Mouse (Mus musculus) urinary bladder, adult 18-20 months (tissue): ENCODE measurements at regions not wholly inside any gene's neighbourhood (a gene's known extent, or its start where the extent isn't known, plus 50 kb on each side); places are given as distances from the start of the nearest gene placed in this dataset.
"Not testable (repeated sequence)": the region's sequence is repeated elsewhere in the genome, so short reads cannot be mapped to it uniquely, and the experiment has no call there.

Experiments used
- DNase-seq, 2 experiments: peaks; one replicate each; pipeline ENCODE4 v3.0.0; 2022; ENCODE audit warnings: low spot score in 2 of 2, mixed read lengths in 2 of 2

DNA sequence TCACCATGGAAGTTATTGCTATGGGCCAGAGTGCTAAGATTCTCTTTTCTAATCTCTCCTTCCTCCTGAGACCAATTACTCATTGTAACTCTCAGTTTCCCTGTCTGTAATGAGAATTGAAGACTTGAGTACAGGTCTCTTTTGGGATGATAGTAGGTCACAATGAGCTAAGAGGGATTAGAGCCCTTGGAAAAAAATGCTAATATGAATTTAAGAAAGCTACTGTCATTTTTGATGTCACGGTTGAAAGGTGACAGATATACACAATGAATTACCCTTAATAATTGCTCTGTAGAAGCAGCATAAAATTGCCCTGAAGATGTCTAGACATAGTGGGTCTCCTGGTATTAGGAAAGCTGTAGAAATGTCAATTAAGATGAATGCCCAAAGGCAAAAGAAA is 178.2 kb downstream of the Kcna4 start:
- no peak for DNase-seq

DNA sequence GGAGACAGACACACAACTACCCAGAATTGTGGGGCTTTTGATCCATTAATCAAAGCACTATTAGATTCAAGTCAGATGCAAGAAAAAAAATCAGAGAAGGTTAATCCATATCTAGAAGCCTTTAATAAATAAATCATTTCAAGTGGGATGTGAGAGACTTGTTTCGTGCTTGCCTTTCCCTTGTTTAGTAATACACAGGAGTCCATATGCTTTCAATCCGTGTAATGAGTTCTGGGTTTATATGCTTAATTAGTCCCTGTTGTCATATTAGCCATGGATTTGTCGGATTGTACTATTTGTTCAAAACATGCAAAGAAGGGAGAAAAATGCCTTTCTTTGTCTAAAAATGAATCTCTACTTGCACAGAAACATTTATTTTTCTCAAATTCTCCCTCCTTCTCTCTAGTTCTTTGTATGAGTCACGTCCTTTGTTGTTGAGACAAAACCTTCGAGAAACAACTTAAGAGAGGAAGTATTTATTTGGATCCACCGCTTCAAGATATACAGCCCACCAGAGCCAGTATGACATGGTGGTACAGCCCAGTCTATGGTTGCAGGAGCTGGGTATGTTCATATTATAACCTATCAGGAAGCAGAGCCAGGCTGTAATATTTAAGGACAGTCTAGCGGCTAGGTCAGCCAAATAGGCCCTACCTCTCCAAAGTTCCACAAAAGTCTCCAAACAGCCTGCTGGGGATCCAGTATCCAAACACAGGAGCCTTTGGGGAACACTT is 213.4 kb downstream of the Kcna4 start:
- no peak for DNase-seq

DNA sequence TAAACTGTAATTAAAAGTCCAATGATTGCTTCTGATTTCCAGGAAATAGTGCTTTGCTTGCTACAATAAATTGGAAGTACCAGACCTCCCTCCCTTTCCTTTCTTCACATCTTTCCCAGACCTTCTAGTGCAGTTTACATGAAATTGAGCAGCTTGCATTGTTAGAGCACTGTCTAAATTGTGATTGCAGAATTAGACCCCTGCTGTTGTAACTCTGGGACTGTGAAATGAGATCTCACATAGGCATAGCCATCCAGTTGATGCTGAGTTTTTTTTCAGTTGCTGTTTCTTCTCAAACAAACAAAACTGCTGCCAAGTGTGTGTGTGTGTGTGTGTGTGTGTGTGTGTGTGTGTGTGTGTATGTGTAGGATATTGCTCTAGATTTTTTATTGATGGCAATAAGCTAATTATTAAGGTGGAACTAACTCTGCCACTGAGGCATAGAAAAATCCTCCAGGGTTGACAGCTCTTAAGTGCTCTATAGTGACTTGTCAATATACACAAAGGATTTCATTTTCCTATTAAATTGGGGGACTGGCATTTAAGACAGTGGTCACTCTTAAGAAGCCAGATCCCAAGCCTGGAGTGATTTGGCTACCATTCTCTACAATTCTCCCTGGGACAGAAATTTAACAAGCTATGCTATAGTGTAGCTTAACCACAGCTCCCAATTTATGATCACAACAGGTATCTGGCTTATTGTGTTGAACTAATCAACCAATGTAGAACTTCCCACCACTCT is 217.2 kb downstream of the Kcna4 start:
- no peak for DNase-seq

DNA sequence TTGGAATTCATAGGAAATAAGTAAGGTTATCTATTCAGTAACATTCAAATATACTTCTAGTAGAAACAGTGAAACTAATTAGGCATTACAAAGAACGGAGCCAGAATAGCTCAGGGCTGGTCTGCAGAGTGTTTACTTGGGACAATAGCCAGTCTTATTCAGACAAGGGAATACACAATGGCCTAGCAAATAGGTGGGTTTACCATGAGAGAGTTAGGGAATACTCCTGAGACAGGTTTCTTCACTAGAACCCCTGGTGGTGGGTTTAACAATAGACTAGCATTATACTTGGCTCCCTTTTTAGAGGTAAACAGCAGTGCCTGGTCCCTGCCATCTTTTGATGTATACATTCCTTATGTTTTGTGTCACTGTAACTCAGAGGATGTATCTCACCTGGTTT is 225.0 kb downstream of the Kcna4 start:
- not testable (repeated sequence) for DNase-seq

DNA sequence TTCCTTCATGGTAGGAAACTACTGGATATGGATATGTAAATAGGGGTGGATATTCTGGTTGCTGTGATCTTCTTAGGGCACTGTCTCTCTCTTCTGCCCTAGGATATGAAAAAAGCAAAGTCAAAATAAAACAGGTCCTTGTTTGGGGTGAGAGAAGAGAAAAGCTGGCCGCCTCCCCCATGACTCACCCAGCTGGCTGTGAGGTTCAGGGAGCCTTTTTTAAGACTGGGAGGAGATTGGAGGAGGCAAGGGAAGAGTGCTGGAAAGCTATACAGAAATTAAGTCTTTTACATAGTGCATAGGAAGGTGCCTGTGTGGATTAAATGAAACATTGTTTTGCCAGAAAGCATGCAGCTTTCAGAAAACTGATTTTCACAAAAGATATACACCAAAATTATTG is 227.7 kb downstream of the Kcna4 start:
- no peak for DNase-seq

DNA sequence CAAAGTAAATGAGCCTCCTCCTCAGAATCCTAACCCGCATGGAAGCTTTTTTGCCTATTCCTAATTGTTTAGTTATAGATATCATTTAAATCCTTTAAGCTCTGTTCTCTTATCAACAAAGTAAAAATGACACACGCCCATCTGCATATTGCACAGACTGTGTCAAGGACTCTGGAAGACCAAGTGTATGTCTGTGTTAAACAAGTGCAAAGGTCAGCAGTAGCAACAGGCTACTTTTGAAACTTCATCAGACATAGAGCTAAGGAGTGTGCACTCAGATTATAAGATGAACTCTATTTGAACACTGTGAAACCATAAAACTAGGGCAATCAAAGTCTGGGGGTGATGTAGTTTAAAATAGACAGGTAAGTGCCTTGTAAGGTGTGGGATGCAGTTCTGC is 228.3 kb downstream of the Kcna4 start:
- DNase-seq, result no peak

DNA sequence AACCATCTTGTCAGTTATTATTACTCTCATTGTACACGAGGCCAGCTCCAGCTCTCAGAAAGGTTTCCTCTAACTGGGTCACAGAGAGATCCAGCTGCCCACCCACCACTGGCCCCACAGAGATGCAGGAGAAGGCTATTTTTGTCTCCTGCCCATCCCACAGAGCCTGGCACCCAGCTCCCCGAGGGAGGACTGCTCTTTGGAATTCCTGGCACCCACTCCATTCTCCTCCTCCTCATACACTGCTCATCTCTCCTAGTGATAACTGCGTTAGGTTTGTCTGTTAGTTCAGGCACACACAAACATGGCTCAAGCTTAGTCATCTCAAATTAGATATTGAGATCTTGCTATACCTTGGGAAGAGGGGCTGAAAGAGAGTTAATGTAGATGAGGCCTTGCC is 228.9 kb downstream of the Kcna4 start:
- peak in 1 of 2 experiments; percentile 29 for DNase-seq

DNA sequence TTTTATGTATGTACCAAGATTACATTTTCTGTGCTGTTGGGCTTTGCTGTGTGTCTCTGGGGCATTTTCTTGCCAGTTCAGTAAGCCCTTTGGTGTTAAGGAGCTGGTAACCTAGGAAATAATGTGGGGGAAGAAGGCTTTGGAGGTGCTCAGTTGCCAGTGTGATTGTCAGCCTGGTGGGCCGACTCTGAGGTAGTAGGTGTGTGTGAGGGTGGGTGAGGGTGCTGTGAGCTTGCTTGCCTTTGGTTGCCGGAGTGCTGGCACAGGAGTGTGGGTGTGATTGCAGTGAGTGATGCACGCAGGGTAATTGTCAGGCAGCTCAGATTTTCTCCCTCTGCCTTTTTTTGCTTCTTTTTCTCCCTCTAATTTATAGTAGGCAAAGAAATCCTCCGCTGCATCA is 229.3 kb downstream of the Kcna4 start:
- DNase-seq, result no peak

DNA sequence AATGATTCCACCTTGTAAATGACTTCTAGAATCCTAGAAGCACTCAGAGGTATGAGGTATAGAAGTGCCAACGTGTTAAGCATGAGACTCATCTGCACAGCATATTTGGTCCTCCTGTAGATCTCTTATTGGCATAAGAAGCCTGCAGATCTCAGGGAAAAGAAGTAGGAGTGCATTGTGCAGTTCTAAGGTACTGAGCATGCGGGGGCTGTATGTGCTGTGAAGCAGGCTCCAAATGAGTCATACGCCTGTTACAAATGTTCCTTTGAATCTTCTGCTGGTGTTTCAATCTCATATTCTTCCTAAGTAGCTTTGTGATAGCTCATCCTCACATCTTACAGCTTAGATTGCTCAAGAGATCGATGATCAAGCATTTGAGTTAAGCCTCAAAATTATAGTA is 252.7 kb downstream of the Kcna4 start:
- no peak for DNase-seq

DNA sequence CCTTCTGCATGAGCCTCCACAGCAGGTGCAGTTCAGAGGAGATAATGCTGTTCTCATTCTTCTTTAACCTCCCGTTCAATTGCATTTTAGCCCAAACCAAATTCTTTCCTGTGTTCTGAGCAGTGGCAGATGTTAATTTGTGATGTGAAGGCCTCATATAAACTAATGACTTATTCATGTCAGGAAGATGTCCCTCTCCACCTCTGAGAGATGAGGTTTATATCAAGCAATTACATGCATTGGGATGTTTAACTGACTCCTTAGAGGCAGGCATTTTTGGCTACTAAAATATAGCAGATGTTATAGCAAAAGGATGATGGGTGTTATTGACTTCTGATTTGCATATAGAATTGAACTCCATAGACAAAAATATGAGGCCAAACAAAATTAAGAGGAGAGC is 262.1 kb downstream of the Kcna4 start:
- no peak for DNase-seq

DNA sequence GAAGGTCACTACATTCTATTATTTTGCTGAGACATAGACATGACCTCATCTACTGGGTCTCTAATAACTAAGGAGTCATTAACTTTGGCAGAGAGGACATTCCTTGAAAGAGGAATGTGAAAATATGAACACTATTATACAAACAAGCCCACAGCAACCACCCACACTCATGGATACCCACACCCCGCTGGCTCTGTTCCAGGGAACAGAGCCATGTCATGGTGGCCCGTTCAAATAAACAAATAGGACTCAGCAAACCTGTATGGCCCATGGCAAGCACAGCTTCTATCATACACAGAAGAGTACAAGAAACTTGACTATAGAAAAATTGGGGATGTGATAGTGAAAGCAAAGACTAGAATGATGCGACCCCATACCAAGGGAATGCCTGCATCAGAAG is 265.8 kb downstream of the Kcna4 start:
- no peak for DNase-seq

DNA sequence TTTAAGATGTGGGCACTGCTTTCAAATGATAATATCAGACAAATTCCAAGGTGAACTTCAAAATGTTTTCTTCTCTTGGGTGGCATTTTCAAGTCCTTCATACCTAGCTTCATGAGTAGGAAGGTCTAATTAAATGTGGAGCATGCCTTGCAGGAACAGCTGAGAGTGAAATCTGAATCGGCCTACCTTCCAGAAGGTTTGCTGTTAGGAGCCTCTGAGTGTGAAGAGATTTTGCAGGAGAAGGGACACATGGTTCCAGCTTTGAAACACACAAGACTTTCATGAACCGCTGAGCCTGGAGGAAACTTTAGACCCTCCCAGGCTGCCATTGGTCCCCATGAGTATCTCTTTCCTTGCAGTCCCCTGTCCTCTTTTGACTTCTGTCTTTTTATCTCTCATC is 279.2 kb downstream of the Kcna4 start:
- DNase-seq, result no peak

DNA sequence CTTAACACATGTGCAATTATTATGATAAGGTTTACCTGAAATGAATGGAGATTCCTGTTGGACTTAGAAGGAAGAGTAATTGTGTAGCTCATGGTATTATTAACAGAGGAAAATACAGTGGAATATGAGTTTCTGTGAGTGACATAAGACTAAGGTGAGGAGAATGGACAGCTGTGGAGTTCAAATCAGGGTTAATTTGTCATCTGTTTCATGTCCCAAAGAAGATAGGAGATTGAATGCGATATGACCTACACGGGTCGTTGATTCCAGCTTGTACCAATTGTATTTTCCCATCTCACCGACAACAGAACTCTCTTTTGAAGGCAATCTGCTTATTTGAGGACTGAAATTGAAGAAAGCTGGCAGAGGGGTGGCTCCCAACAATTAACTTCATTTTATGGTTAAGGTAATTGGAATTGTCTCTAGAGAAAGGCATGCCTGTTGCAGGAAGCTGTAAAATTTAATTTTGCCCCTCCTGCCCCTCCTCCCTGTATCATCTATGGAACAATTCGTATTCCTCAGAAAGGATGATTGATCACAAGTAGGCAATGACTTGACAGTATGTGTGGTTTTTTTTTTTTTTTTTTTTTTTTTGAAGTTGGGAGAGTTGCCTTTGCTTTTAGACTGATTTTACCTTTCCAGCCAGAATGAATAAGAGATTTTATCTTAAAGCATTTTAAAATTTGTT is 319.6 kb downstream of the Kcna4 start:
- DNase-seq, result no peak

DNA sequence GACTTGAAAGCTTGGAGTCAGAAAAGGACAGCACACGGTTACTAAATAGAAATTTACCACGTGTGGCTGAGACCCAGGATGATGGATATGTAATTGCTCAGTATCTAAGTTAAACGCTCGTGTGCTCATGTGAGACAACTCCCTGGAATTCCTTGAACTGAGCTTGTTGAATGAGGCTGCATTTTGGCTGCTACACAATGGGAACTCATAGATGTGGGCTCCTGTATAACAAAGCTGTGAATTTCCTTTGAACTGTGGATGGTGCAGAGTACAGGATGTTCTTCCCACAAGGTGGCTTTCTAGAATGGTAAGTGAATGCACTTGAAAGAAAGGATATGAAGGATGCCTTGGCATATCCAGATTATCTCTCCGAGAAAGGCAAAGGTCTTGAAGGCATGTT is 321.4 kb downstream of the Kcna4 start:
- no peak for DNase-seq

DNA sequence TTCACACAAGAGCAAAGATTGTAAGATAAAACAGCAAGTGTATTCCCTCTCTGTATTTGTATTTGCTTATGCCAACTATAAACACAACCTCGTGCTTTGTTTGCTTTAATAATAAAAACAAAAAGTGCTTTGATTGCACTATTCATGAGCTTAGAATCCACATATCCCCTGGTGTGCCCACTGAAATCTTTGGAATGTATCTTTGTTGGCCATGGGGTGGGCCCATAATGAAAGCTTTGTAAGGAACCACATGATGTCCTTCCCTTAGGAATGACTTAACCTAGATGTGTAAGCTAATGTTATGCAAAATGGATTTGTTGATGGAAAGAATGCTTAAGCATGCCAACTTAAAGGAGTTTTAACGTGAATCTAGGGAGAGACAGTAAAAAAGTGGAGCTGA is 321.8 kb downstream of the Kcna4 start:
- DNase-seq, result no peak

DNA sequence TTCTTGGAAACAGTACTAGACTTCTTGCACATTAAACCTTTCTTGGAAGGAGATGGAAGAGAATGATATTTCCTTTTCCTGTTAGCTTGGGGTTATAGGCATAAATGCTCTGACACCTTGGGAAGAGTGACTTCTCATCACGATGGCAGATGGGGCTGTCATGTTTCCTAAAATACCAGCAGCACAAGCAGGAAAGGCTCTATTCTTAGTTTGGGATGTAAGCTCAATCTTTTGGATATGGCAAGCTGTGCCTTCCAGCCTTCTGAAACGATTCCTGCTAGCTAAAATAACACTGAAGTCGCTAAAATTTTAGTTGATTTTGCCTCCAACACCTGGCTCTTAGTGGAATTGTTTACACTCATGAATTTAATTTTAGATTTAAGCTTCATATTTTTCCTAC is 324.3 kb downstream of the Kcna4 start:
- no peak for DNase-seq

DNA sequence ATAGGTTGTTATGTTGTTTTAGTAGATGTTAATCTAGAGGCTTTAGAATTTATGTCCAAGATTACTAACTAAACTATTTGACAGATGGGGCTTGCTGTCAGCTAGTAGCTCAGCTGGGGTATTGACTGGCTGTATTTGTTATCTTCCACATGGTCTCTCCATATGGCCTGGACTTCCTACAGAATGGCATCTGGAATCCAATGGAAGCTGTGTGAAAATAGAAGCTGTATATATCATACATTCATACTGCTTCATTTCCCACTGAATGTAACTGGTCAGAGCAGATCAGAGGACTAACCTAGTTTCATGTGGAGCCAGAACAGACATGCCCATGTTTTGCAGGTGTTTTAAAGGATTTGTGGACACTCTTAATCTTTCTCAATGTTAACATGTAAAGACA is 337.0 kb downstream of the Kcna4 start:
- DNase-seq, result no peak

DNA sequence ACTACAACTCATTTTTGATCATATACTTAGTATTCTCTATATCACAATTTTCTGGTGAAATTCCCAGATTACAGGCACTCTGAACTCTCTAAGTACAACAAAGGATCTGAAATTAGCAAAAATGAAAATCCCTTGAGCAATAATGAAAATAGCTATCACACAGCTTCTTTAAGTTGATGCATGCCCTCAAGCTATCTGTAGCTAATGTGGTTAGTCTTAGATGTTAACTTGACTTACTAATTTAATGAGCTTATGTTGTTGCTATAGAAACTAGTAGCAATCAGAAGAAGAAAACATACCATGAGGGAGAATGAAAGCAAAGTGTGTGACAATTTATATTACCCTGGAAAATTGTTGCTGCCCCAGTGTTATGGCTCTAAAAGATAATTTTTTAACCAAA is 368.7 kb downstream of the Kcna4 start:
- no peak for DNase-seq
